Mouse (Mus musculus): ENCODE measurements around the gene Cd300ld4.
"Not testable (repeated sequence)": the region's sequence is repeated elsewhere in the genome, so short reads cannot be mapped to it uniquely, and the experiment has no call there.

Cd300ld4 gene

DNA sequence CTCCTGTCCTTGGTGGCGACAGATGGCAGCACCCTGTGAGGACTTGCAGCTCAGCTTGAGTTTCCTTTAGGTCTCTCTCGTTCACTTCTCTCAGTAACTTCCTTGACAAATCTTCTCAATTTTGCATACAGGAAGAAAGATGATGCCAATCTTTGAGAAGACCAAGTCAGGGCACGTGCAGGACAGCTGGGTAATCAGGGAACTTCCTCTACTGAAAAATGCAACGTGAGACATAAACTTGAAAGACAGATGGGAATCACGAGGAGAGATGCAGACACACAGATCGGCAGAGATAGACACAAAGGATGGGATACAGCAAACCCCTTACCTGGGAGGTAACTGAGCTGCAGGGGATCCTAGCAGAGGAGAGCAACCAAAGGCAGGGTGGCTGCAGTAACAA lies at the start of gene Cd300ld4:
Cd300ld4 (minus strand) TSS at position 101 of the 400 bp plus-strand sequence.
- DNase-seq (ENCODE audit: low spot score) = not testable (repeated sequence)

DNA sequence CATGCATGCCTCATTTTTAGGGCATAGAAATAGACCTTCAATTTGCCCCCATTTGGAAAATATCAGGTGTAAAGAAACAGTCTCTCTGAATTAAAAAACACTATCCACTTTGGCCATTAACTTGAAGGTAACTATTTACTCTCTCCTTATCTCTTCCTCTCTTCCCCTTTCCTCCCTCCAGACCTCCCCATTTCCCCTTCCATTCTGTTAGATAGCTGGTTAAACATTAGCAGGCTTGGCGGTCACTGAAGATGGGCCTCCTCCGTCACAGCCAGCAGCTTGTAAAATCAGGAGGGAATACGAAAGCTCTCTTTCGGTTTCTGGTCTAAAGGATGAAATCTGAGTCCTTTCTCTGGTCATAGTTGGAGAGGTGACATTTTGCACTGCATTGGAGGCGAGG lies 49.0 kb upstream of the Cd300ld4 start:
- no peak for DNase-seq (ENCODE audit: low spot score)

DNA sequence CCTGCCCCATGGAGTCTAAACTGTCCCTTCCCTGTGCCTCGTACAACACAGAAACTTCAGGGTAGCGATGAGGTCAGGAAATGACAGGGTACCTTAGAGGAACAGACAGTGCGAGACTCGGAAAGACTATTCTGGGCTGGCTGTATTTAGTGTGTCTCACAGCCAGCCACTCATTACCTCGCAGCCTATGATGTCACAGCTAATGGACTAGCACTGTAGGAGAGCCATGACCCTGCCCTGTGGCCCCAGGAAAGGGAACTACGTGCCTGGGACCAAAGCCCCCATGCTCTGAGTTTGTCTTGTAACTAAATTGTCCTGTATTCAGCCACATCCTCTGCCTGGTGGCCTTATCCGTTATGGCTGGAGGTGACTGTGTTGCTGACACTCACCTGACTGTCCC lies 48.6 kb upstream of the Cd300ld4 start:
- DNase-seq (ENCODE audit: low spot score) = no peak

DNA sequence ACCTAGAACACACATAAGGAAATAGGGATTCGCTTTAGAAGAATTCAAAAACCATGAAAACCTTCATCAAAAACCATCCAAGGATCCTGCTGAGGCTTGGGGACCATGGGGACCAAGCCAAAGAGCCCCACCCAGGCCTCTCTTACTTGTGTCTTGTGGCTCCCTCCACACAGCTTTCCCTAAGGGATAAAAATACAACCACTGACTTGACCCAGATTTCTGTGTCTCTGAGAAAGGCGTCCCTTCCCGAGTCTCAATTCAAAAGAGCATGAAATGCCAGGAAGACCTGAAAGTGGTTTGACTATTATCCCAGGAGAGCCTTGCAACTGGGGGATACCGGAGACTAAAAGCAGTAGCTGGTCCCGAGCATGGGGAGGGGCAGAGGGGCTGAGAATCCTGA lies 46.2 kb upstream of the Cd300ld4 start:
- no peak for DNase-seq (ENCODE audit: low spot score)

DNA sequence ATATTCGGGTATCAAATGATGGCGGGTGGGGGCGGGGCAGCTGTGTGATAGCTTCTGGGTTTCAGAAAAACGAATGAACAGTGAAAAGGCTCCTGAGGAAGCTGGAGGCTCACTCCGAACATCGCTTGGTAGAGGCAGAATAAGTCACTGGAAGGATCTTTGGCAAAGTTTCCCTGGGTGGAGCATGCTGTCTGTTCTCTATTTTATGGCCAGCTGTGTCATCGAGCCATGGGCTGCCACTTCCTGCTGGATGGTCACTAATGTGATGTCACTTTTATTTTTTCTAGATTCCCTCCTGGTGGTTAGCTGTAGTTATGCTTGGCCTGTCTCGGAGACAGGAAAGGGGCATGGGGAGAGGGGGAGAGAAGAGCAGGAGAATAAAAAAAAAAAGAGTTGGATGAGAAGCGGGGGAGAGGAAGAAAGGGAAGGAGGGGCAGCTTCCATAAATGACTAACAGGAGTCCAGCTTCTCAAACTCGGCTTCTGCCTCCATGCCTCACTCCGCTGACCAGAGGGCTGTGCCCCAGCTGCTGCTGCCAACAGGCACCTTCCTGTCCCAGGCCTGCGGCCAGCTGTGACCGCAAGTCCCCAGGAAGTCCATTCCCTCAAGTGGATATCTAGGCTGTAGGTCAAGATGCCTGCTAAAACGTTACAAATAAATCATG lies 45.0 kb upstream of the Cd300ld4 start:
- DNase-seq (ENCODE audit: low spot score) = peak; percentile 16

DNA sequence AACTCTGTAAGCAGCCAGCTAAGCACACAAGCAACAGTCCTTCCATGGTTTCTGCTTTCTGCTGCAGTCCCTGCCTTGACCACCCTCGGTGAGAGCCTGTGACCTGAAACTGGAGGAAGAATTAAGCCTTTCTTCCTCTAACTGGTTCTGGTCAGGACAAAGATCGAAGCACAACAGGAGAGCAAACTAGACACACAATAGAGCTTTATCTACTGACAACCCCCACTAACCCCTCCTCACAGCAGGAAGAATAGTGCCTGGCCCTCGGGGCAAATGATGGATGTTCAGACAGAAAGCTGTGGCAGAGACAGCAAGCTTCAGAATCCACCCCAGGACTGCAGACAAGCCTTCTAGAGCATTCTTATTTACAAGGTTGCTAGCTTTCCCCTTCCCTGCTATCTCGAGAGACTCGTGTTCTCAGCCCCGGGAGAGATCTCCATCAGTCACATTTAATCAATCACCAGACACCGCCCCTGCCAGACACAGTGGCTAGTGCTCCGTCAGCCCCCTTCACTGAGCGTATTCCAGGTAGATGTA lies 44.3 kb upstream of the Cd300ld4 start:
- DNase-seq (ENCODE audit: low spot score) = no peak

DNA sequence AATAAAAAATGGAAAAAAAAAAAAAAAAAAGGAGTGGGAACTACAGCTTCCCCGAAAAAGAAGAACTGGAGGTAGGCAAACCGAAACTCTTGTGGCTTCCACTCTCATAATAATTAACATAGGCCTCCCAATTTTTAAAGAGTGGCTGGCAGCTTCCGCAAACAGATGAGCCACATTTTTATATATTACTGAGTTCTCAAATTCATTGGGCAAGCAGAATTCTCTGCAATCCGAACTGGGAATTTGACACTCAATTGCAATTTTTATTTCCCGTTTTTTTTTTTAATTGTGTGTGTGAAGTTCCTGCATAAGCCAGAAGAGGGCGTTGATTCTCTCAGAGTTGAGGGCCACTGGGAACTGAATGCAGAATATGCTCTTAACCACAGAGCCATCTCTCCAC lies 40.0 kb upstream of the Cd300ld4 start:
- no peak for DNase-seq (ENCODE audit: low spot score)

DNA sequence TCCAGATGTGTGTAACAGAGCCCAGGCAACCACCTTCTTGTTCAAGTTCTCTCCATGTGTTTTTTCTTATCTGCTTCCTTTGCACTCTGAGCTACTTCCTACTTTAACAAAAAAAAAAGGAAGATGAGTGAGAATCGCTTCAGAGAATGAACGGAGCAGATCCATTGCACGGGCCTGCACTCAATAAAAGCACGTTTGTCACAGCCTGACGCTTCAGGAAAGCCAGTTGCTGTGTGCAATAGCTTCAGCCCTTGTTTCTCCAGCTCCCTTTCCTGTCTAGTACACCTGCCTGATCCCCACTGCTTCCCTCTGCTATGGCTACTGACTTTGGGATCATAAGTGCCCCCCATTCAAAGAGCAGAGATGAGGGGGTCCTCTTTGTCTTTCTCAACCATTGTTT lies 35.3 kb upstream of the Cd300ld4 start, which contains the start of gene Cd300e:
Cd300e (minus strand) TSS at position 101 of the 400 bp plus-strand sequence.
- DNase-seq (ENCODE audit: low spot score) = no peak

DNA sequence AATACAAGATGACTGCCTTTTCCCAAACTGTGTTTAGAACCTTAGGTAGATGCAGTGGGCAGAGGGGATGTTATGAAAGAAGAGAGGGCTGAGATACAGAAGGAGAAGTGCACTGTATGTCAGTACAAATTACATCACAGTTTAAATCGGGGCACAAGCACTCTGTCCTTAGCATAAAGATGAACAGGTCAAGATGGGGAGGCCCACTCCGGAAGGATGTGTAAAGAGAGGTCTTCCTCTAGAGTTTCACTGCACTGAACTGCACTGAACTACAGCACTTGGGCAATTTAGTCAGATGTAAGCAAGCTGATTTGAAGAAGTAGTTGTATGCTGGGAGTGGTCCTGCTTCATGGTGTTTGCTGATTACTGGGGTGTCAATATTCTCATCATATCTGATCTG lies 33.0 kb upstream of the Cd300ld4 start:
- no peak for DNase-seq (ENCODE audit: low spot score)

DNA sequence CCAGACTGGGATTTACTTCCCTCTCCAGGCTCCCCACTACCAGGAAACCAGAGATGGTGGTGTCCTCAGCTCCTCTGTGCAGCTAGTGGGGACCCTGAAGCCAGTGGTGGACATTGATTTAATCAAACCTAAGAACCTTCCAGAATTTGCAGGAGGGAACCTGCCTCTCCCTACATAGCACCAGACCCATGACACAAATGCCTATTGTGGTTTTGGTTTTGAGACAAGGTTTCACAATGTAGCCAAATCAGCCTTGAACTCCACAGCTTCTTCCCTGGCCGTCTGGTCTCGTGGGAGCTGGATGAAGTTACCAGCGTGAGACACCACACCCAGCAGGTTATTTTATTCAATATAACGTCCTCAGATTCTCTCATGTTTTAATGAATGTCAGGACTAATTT lies 31.9 kb upstream of the Cd300ld4 start:
- DNase-seq (ENCODE audit: low spot score) = no peak

DNA sequence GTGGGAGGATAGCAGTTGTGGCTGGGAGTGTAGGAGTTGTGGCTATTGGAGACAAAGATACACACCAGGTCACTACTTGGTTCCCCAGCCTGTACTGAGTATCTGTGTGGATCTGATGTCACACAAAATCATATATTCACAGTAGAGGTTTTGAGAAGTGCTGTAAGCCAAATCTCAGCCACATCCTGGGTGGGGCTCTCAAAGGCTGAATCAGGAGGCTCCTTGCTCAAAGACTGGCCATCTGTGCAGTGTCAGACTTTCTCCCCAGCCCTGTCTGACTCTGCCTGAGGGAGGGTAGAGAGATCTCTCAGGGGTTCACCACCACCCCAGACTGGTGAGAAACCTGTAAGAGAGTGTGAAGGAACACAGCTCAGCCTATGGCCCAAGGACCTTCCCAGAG lies 27.7 kb upstream of the Cd300ld4 start:
- no peak for DNase-seq (ENCODE audit: low spot score)

DNA sequence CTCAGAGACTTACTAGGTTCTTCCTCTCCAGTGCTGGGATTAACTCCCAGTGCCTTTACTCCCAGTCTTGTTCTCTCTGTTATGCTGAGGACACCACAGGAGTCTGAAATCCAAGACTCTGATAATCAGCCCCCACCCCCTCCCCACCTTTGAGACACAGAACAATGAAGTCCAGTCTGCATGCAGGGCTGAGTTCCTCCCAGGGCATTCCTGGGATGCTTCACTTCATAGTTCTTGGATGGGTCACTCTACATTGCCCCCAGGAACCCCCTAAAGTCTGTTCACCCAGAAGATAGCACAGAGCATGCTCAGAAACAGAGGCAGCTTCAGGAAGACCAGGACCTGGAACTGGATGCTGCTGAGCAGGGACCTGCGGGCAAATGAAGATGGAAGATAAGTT lies 26.2 kb upstream of the Cd300ld4 start:
- no peak for DNase-seq (ENCODE audit: low spot score)

DNA sequence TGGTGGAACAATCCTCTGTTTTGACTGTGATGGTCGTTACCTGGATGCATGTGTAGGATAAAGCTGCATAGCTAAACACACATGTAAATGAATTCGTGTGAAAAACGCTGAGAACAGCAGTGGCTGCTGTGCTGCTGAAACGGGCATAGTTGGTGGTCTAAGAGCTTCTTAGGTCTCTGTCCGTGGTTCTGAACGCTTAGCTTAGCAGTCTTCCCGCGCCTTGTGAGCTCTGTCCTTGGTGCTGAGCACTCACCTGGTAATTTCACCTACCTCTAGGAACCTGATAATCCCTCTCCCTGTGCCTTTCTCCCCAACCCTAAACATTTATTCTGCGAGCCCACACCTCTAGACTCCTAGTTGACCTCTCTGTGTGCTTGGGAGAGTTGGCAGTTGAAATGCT lies 25.4 kb upstream of the Cd300ld4 start:
- DNase-seq (ENCODE audit: low spot score) = peak; percentile 18

DNA sequence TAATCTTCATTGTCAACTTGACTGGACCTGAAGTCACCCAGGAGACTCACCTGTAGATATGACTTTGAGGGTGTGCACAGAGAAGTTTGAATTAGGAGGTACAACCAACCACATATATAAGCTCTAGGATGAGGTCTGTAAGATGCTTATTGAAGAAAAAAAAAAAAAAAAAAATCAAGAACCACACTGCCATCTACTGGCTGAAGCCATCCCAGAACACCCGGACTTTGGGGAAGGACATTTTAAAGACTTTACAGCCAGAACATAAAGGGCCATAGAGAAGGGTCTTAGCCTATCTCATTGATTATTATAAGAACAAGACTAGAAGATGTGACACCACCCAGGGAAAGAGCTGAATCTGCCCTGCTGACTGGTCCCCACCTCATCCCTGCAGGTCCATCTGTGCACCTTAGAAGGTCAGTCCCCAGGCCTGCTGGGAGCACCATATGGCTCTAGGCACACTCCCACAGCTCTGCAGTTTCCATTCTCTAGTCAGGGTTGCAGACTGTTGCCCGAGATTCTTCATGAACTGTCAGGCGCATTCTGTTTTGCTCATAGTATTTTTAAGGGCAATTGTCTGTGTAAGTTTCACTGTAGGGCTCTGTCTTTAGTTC lies 22.6 kb upstream of the Cd300ld4 start:
- DNase-seq (ENCODE audit: low spot score) = no peak

DNA sequence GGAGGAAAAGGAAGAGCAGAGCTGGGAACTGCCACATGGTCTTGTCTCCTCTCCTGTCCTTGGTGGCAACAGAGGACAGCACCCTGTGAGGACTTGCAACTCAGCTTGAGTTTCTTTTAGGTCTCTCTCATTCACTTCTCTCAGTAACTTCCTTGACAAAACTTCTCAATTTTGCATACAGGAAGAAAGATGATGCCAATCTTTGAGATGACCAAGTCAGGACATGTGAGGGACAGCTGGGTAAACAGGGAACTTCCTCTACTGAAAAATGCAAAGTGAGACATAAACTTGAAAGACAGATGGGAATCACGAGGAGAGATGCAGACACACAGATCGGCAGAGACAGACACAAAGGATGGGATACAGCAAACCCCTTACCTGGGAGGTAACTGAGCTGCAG lies 21.4 kb upstream of the Cd300ld4 start, which contains the start of gene Cd300ld3:
Cd300ld3 (minus strand) TSS at position 151 of the 400 bp plus-strand sequence.
- DNase-seq (ENCODE audit: low spot score) = no peak

DNA sequence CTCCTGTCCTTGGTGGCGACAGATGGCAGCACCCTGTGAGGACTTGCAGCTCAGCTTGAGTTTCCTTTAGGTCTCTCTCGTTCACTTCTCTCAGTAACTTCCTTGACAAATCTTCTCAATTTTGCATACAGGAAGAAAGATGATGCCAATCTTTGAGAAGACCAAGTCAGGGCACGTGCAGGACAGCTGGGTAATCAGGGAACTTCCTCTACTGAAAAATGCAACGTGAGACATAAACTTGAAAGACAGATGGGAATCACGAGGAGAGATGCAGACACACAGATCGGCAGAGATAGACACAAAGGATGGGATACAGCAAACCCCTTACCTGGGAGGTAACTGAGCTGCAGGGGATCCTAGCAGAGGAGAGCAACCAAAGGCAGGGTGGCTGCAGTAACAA lies 10.9 kb upstream of the Cd300ld4 start, which contains the start of gene Cd300ld5:
Cd300ld5 (minus strand) TSS at position 101 of the 400 bp plus-strand sequence.
- DNase-seq (ENCODE audit: low spot score) = not testable (repeated sequence)

DNA sequence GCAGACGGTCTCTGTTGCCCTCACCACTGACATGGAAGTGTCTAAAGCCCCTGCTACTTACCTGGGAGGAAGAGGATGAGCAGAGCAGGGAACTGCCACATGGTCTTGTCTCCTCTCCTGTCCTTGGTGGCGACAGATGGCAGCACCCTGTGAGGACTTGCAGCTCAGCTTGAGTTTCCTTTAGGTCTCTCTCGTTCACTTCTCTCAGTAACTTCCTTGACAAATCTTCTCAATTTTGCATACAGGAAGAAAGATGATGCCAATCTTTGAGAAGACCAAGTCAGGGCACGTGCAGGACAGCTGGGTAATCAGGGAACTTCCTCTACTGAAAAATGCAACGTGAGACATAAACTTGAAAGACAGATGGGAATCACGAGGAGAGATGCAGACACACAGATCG lies 10.7 kb downstream of the Cd300ld4 start, which contains the start of gene Cd300ld2:
Cd300ld2 (minus strand) TSS at position 101 of the 400 bp plus-strand sequence.
- not testable (repeated sequence) for DNase-seq (ENCODE audit: low spot score)

DNA sequence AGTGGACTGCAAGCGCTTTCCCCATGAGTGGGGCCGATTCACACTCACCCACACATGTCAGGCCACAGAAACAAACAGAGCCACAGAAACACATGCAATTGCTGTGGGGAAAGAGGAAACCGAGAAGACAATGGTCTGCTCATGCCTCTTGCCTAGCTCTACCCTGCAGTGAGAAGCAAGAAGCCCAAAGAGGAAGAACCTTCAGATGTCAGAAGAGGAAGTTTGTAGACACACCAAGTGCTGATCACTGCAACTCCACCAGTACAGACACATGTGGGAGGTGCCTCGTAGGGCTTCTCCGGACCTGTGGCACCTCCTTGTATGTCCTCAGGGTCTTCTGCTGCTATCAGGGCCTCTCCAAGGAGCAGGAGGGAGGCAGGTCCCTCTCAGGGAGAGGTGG lies 22.7 kb downstream of the Cd300ld4 start:
- DNase-seq (ENCODE audit: low spot score) = no peak

DNA sequence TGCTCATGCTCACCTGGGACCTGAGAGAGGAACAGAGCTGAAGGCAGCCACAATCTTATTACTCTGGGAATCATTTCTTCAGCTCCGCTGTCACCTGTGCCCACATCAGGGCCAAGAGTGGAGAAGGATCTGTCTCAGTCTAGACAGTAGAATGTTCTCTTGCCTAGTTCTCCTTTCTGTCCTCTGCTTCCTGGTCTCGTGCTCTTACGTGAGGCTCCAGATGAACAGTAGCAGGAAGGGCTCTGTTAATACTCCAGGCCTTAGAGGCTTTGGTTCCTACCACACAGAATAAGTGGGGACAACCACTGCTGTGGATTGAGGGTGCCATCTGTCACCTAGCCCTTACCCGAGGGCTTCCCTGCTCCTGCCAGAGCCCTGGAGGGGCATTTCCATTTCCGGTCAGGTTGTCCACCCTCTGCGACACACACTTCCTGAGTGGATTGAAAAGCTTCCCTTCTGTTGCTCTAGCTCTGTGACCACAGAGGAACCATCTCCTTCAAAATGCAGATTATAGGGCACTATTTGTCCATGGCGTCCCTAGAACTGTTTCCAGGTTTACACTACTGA lies 25.3 kb downstream of the Cd300ld4 start, which contains the start of gene Cd300c2:
Cd300c2 (minus strand) TSS at position 407 of the 567 bp plus-strand sequence.
- DNase-seq (ENCODE audit: low spot score) = no peak

DNA sequence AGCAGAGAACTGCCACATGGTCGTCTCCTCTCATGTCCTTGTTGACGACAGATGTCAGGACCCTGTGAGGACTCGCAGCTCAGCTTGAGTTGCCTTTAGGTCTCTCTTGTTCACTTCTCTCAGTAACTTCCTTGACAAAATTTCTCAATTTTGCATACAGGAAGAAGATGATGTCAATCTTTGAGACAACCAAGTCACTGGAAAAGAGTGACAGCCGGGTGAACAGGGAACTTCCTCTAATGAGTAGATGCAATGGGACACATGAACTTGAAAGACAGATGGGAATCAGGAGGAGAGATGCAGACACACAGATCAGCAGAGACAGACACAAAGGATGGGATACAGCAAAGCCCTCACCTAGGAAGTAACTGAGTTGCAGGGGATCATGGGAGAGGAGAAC lies 37.0 kb downstream of the Cd300ld4 start, which contains the start of gene Cd300ld:
Cd300ld (minus strand) TSS at position 130 of the 400 bp plus-strand sequence.
- DNase-seq (ENCODE audit: low spot score) = no peak

DNA sequence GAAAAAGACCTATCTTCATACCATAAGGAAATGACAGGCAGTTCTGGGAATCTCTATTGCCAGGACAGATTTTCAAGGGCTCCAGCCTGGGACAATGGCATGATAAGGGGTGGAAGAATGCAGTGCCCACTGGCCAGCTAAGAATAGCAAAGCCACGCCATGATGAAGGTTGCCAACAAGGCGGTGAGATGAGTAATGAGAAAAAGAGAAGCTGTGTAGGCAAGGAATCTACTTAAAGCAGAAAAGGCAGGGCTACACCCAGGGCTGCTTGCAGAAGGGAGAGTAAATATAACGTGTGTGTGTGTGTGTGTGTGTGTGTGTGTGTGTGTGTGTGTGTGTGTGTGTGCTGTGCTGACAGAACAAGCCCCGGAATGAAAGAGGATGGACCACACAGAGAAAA lies 44.9 kb downstream of the Cd300ld4 start:
- DNase-seq (ENCODE audit: low spot score) = no peak

DNA sequence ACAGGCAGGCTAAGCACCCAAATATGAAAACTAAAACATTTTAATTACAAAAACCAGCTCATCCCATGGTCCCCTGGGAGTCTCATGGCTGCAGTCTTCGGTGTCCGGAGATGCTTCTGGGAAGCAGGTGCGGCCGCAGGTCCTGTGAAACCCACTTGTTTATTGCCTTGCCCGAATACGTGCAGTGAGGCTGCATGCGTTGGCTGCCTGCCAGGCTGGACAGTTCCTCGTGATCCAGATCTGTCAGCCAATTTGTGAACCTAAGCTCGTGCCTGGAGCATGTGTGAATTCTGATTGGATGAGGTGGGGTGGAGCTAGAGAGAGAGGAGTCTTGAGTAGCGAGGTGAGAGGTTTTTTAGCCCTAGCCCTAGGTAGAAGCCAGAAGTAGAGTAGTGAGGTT lies 54.1 kb downstream of the Cd300ld4 start:
- no peak for DNase-seq (ENCODE audit: low spot score)
